Mouse (Mus musculus) common myeloid progenitor, adult 5-6 weeks (primary cell): Measurements from ENCODE around the gene Ralgps2. TPM values are rescaled to one million over a fixed set of nuclear protein-coding genes. Genes with fewer than 3 reads are reported as not detected.

Experiments used
- ATAC-seq: replicated peaks from 2 replicates; pipeline ENCODE4 v1.8.0; 2016; ENCODE audit warnings: low read depth, mild to moderate bottlenecking, moderate TSS enrichment, inconsistent platforms; ENCODE audit not compliant: poor library complexity, severe bottlenecking
- total RNA-seq: library from RNA; stranded (forward); fragments of 200-1000, 187-1606 nt; gene quantifications from 2 replicates; pipeline ENCODE4 v1.2.3, GENCODE M21; 2017

Ralgps2 gene
- total RNA-seq, 1 experiment from 2014 or later, result 36.2 TPM

- no peak for ATAC-seq
These were observed 28.5 kb downstream of the Ralgps2 start for GRCm38 (mm10) chr1:156910948-156911347.

- 0 out of 2 replicates have a peak, but pooled peaks have one; percentile 45 for ATAC-seq
These were observed 29.6 kb downstream of the Ralgps2 start for GRCm38 (mm10) chr1:156909866-156910265.

- no peak for ATAC-seq
These were observed 30.2 kb downstream of the Ralgps2 start for GRCm38 (mm10) chr1:156909265-156909664.

- ATAC-seq, result no peak
These were observed 33.8 kb downstream of the Ralgps2 start for GRCm38 (mm10) chr1:156905660-156906059.

GRCm38 (mm10) chr1:156903899-156904298 lies 35.5 kb downstream of the Ralgps2 start:
- no peak for ATAC-seq

- no peak for ATAC-seq
These were observed 37.7 kb downstream of the Ralgps2 start for GRCm38 (mm10) chr1:156901689-156902088.

GRCm38 (mm10) chr1:156891561-156891960 lies 47.9 kb downstream of the Ralgps2 start:
- 0 out of 2 replicates have a peak, but pooled peaks have one; percentile 45 for ATAC-seq

GRCm38 (mm10) chr1:156888830-156889229 lies 50.6 kb downstream of the Ralgps2 start:
- ATAC-seq, result no peak

- no peak for ATAC-seq
These were observed 53.5 kb downstream of the Ralgps2 start for GRCm38 (mm10) chr1:156885879-156886278.

- ATAC-seq, result no peak
These were observed 54.6 kb downstream of the Ralgps2 start for GRCm38 (mm10) chr1:156884782-156885181.

- no peak for ATAC-seq
These were observed 68.8 kb downstream of the Ralgps2 start for GRCm38 (mm10) chr1:156870616-156871015.

- no peak for ATAC-seq
These were observed 69.4 kb downstream of the Ralgps2 start for GRCm38 (mm10) chr1:156870028-156870427.

GRCm38 (mm10) chr1:156864240-156864639 lies 75.2 kb downstream of the Ralgps2 start:
- ATAC-seq, result no peak

- ATAC-seq, result no peak
These were observed 75.7 kb downstream of the Ralgps2 start for GRCm38 (mm10) chr1:156863726-156864125.

GRCm38 (mm10) chr1:156861475-156862043 lies 77.9 kb downstream of the Ralgps2 start:
- ATAC-seq, result peak; percentile 62

- peak; percentile 35 for ATAC-seq
These were observed 79.2 kb downstream of the Ralgps2 start for GRCm38 (mm10) chr1:156860266-156860665.

- no peak for ATAC-seq
These were observed 79.6 kb downstream of the Ralgps2 start for GRCm38 (mm10) chr1:156859711-156860250.

GRCm38 (mm10) chr1:156859156-156859555 lies 80.3 kb downstream of the Ralgps2 start:
- ATAC-seq, result peak; percentile 43

GRCm38 (mm10) chr1:156856666-156857065 lies 82.8 kb downstream of the Ralgps2 start:
- ATAC-seq, result no peak

GRCm38 (mm10) chr1:156854558-156854957 lies 84.9 kb downstream of the Ralgps2 start:
- no peak for ATAC-seq

- ATAC-seq, result no peak
These were observed 86.6 kb downstream of the Ralgps2 start for GRCm38 (mm10) chr1:156852872-156853271.

- no peak for ATAC-seq
These were observed 87.0 kb downstream of the Ralgps2 start for GRCm38 (mm10) chr1:156852409-156852808.
